Mouse (Mus musculus): ENCODE data around the gene Cfap99.

Cfap99 gene

GRCm38 (mm10) chr5:34330136-34330535 is 41.7 kb downstream of the Cfap99 start:
- DNase-seq (ENCODE audit: low spot score in 2 of 2), result no peak

GRCm38 (mm10) chr5:34334081-34334480 is 45.7 kb downstream of the Cfap99 start:
- DNase-seq (ENCODE audit: low spot score in 2 of 2), result no peak

GRCm38 (mm10) chr5:34335539-34336096 is 47.2 kb downstream of the Cfap99 start:
- no peak for DNase-seq (ENCODE audit: low spot score in 2 of 2)

- peak; percentile 91 to 97 for DNase-seq (ENCODE audit: low spot score in 2 of 2)
These were observed 47.8 kb downstream of the Cfap99 start, which contains the start of gene Rnf4 for GRCm38 (mm10) chr5:34336097-34336774. Gene Rnf4 (plus strand): TSS chr5:34336289.

GRCm38 (mm10) chr5:34336775-34337450 is 48.5 kb downstream of the Cfap99 start:
- peak in 1 of 2 experiments; percentile 12 for DNase-seq (ENCODE audit: low spot score in 2 of 2)

GRCm38 (mm10) chr5:34340246-34340645 is 51.8 kb downstream of the Cfap99 start:
- DNase-seq (ENCODE audit: low spot score in 2 of 2), result no peak

GRCm38 (mm10) chr5:34352084-34352631 is 63.8 kb downstream of the Cfap99 start:
- no peak for DNase-seq (ENCODE audit: low spot score in 2 of 2)

- no peak for DNase-seq (ENCODE audit: low spot score in 2 of 2)
These were observed 71.9 kb downstream of the Cfap99 start for GRCm38 (mm10) chr5:34360261-34360660.

GRCm38 (mm10) chr5:34363115-34363514 is 74.7 kb downstream of the Cfap99 start:
- no peak for DNase-seq (ENCODE audit: low spot score in 2 of 2)

GRCm38 (mm10) chr5:34368551-34369290 is 80.3 kb downstream of the Cfap99 start:
- DNase-seq (ENCODE audit: low spot score in 2 of 2), result no peak

- peak; percentile 87 to 94 for DNase-seq (ENCODE audit: low spot score in 2 of 2)
These were observed 81.1 kb downstream of the Cfap99 start, which contains the start of gene Fam193a for GRCm38 (mm10) chr5:34369341-34370021. Gene Fam193a (plus strand): TSS chr5:34369933.

GRCm38 (mm10) chr5:34370022-34370823 is 81.8 kb downstream of the Cfap99 start:
- peak; percentile 17 to 28 for DNase-seq (ENCODE audit: low spot score in 2 of 2)

- DNase-seq (ENCODE audit: low spot score in 2 of 2), result no peak
These were observed 82.4 kb downstream of the Cfap99 start for GRCm38 (mm10) chr5:34370840-34371239.

- DNase-seq (ENCODE audit: low spot score in 2 of 2), result no peak
These were observed 83.7 kb downstream of the Cfap99 start for GRCm38 (mm10) chr5:34372141-34372540.

- DNase-seq (ENCODE audit: low spot score in 2 of 2), result no peak
These were observed 84.1 kb downstream of the Cfap99 start for GRCm38 (mm10) chr5:34372541-34372940.

Measured in frontal cortex, postnatal 25 days (tissue).